17 mouse cellular contexts compared by ENCODE assay signal in the genomic region with DNA sequence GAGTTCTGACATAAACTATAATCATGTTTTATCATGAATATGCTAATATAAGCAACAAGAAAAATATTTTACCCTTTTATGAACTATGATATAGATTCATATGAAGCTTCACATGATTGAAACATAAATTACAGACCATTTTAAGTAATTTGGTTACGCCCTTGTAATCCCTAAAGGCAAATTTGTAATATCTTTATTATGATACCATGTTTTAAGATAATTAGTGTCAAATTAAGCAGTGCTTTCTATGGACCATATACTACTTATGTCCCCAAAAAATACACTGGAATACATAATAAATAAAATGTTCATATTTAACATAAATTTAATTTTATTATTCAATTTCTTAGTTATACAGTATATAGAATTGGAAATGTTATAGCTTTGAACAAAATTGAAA. TPM values are rescaled to one million over a fixed set of nuclear protein-coding genes. Genes with fewer than 3 reads are reported as not detected.
"Had no signal": no experiment of that assay in that cellular context is flagged by ENCODE, and none has a peak within 500 bp of the region (broad histone marks: within the 10 kb centered on the region; RNA-seq: fewer than 3 reads in every experiment).

A gene (minus strand): TSS at position 101 of the 400 bp plus-strand sequence.

- H3K27ac ChIP-seq: neural tube, embryonic 13.5 days; neural tube, embryonic 15.5 days; stomach, embryonic 15.5 days; stomach, postnatal 0 days had no signal

- DNase-seq: retina, postnatal 1 day; right cerebral cortex, adult 18-20 months; right cerebral cortex, postnatal 14 days; right cerebral cortex, postnatal 25 days; right cerebral cortex, postnatal 4 days; spleen, adult 18-20 months; thymus, adult 18-20 months; thymus, adult 2 months; thymus, postnatal 14 days; thymus, postnatal 25 days; thymus, postnatal 36 days; thymus, postnatal 4 days had no signal

- H3K4me3 ChIP-seq: neural tube, embryonic 13.5 days; neural tube, embryonic 15.5 days; stomach, embryonic 15.5 days had no signal

RNA-seq across cellular contexts. Expression of the gene that starts here (rescaled TPM):
- total RNA-seq: neutrophil, adult 5-6 weeks had no signal
